Mouse (Mus musculus) heart, postnatal 10 days (tissue): Measurements from ENCODE around the gene Gm10354. TPM values are rescaled to one million over a fixed set of nuclear protein-coding genes. Genes with fewer than 3 reads are reported as not detected.
"Not testable (repeated sequence)": the region's sequence is repeated elsewhere in the genome, so short reads cannot be mapped to it uniquely, and the experiment has no call there.

Source experiments
- DNase-seq, 2 experiments: peaks; one replicate each; pipeline ENCODE4 v3.0.0; 2021
- intact Hi-C: fragments of 180-260 bp; cut with DNase I; formaldehyde crosslinking; loops from one replicate; pipeline ENCODE4 v1.15.1; 2025
- total RNA-seq, 2 experiments: library from RNA; stranded (reverse); gene quantifications; 2 replicates each; pipeline ENCODE4 v1.2.3; 2021

The Gm10354 gene
- total RNA-seq = not detected

DNA sequence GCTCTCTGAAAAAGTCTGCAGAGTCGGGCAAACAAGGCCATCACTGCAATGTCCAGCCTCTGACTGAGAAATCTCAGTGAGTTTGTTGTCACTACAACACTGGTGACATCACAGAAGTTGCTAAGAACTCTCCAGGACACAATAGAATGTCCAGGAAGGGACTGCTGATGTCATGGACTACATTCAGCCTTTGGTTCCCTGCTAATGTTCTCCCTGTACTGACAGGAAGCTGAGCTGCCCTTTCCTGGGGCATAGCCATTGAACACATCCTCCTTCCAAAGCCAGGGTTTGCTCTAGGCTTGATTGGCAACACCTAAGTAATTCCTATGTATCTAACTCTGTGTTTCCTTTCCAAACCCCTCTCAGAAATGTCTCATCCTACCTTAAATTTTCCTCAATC is at the start of gene Gm10354:
TSS of gene Gm10354 (minus strand) at position 101 of the 400 bp plus-strand sequence.
- intact Hi-C loops, DNase-seq: not testable (repeated sequence)

DNA sequence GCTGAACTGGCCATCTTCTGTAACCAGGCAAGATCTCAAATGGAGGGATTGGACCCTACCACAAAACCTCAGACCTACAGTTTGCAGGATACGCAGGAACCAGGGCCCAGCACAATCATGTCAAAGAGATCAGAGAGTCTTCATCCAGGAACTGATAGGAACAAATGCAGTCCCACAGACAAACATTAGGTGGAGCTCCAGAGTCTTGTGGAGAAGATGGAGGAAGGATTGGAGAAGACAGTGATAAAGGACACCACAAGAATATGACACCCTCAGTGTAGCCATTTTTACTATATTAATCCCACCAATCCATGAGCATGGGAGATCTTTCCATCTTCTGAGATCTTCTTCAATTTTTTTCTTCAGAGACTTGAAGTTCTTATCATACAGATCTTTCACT is 45.6 kb upstream of the Gm10354 start:
- DNase-seq, intact Hi-C loops: not testable (repeated sequence)

DNA sequence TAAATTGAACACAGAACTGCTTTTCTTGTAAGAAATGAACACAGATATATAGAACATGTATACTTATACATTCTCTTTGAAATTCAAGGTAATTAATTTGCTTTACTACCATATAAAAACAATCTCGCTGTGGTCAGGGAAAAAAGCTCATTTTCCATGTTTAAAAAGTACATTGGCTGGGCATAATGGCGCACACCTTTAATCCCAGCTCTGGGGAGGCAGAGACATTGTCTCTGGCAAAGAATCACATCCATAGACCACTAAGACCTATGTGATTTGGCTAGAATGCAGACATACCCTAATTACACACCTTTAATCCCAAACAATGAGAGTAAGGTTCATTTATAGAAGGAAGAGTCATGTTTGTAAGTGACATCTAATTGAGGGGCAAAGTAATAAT is 41.3 kb upstream of the Gm10354 start:
- intact Hi-C loops, DNase-seq: not testable (repeated sequence)

DNA sequence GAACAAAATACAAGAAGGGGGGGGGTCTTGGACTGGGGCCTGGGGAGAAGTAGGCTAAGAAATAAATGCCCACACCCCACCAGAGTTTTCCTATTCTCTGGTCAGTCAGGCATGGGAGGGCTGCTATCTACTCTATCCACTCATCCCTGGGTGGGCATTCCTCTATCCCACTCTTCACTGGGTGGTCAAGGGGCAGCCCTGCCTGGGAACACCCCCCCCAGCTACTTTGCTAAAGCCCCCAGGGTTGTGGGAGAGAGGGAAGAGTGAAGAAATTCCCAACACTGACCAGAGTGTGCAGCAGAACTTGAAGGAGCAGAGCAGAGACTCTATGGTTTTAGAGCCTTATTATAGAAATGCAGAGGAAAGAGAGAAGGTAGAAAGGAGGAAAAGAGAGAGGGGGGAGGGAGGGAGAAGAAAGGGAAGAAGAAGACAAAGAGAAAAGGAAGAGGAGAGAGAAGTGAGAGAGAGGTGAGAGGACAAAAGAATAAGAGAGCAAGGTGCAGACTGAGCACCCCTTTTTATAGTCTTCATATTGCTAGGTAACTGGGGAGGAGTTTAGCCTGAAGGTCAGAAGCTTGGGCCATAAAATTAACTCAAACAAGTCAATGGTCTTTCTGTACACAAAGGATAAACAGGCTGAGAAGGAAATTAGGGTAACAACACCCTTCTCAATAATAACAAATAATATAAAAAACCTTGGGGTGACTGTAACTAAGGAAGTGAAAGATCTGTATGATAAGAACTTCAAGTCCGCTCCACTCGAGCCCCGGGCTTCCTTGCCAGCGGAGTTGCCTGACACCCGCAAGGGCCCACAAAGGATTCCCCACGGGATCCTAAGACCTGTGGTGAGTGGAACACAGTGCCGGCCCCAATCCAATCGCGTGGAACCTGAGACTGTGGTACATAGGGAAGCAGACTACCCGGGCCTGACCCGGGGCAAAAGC is 32.2 kb upstream of the Gm10354 start:
- intact Hi-C loops, DNase-seq: not testable (repeated sequence)

- DNase-seq, intact Hi-C loops: not testable (repeated sequence)
Measured at GRCm38 (mm10) chr5:15006907-15007306, 28.2 kb upstream of the Gm10354 start.

GRCm38 (mm10) chr5:15006288-15006687 is 27.6 kb upstream of the Gm10354 start:
- intact Hi-C loops, DNase-seq: not testable (repeated sequence)

- DNase-seq, intact Hi-C loops: not testable (repeated sequence)
Measured at GRCm38 (mm10) chr5:15005584-15005983, 26.8 kb upstream of the Gm10354 start.

- intact Hi-C loops = not testable (repeated sequence)
Measured at GRCm38 (mm10) chr5:15004569-15005562, 26.1 kb upstream of the Gm10354 start.

GRCm38 (mm10) chr5:14998077-14998476 is 19.3 kb upstream of the Gm10354 start:
- DNase-seq, intact Hi-C loops: not testable (repeated sequence)

More at GRCm38 (mm10) chr5:15004569-15005562, 26.1 kb upstream of the Gm10354 start:
- DNase-seq = not testable (repeated sequence)

DNA sequence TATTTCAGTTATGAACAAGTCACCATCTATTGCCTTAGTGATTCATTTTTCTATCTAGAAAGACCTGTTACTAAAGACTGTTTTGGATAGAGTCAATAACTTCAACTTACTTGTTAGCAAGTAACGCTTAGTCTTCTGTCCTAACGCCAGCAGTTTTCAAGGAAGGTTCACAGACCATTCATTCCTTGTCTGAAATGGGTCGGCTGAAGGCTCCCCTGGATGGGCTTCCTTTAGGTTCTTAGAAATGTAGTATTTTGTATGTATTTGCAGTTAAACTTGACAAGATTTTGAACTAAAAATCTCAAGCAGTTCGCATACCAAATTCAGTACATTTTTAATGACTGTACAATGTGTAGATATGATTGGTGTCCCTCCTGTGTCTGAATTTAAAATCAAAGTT is 18.8 kb upstream of the Gm10354 start:
- intact Hi-C loops, DNase-seq: not testable (repeated sequence)

DNA sequence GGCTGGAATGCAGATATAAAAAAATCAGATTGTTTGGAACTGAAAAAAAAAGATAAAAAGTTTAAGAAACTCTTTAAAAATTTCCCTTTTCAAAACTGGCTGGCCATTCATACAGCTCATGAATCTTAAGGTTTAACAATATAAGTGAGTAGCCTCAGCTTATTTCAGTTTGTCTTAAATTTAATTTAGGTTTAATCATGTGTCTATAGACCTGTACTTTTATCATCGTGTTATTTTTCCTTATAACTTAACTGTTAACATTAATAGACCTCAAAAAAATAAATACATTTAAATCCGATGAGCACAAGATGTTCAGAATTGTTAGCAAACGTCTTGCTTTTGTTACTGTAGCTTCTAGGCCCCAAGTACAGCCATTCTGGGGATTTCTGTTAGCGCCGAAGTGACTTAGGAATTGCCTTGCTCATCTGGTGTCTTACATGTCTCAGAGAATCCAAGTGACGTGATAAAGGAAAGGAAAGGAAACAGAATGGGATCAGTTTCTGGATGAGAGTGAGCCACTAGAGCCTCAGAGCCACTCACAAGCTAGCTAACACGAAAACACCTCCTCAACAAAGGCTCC is 18.0 kb upstream of the Gm10354 start:
- DNase-seq, intact Hi-C loops: not testable (repeated sequence)

DNA sequence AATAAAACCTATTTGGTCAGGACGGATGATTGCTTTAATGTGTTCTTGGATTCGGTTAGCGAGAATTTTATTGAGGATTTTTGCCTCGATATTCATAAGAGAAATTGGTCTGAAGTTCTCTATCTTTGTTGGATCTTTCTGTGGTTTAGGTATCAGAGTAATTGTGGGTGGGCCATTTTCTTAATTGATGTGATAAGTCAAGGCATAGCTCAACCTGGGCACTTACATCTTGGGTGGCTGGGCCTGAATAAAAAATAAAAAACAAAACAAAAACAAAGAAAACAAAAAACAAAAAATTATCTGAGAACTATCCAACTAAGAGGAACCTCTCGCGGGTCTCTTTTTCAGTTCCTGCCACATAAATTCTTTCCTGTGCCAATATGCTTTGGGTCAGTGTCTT is 15.4 kb upstream of the Gm10354 start:
- DNase-seq, intact Hi-C loops: not testable (repeated sequence)

DNA sequence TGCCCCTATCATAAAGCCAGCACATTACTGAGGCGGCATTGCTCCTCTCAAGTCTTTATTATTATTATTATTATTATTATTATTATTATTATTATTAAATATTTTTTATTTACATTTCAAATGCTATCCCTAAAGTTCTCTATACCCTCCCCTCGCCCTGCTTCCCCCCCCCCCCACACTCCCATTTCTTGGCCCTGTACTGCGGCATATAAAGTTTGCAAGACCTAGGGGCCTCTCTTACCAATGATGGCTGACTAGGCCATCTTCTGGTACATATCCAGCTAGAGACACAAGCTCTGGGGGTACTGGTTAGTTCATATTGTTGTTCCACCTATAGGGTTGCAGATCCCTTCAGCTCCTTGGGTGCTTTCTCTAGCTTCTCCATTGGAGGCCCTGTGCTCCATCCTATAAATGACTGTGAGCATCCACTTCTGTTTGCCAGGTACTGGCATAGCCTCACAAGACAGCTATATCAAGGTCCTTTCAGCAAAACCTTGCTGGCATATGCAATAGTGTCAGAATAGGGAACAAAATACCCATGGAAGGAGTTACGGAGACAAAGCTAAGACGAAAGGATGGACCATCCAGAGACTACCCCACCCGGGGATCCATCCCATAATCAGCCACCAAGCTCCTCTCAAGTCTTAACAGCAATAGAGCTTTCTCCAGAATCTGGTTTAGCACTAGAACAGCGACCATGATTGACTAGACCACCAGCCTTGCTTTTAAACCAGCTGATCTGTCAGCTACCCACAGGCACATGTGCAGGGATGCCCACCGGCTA is 11.8 kb upstream of the Gm10354 start:
- intact Hi-C loops, DNase-seq: not testable (repeated sequence)

DNA sequence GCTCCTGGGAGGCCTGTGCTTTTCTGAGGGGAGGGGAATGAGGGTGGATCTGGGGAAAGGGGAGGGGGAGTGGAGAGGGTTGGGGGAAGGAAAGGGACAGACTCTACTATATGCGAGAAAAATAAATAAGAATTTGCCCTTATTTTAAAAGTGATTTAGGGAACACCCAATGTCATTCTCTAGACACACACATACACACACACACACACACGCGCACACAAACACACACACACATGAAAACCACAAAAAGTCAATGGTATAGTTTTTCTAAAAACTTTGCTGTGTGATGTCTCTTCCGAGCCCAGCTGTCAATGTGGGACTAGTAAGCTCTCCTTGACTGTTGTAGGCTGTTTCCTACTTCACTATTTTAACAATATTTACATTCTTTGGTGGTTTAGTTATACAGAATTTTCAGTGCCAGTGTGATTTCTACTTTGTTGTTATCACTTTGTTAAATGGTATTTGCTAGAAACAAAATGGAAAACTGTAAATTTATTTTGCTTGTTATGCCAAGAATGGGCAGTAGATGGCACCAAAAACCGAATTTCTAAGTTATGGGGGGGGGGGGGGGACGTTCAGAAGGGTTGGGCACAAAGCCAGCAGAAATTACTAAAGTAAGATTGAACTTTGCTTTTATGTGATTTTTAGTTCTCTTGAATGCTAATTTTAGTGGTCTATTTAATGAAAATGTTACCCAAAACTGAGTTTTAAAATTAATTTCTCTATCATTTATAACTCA is 8.1 kb upstream of the Gm10354 start:
- DNase-seq, intact Hi-C loops: not testable (repeated sequence)

DNA sequence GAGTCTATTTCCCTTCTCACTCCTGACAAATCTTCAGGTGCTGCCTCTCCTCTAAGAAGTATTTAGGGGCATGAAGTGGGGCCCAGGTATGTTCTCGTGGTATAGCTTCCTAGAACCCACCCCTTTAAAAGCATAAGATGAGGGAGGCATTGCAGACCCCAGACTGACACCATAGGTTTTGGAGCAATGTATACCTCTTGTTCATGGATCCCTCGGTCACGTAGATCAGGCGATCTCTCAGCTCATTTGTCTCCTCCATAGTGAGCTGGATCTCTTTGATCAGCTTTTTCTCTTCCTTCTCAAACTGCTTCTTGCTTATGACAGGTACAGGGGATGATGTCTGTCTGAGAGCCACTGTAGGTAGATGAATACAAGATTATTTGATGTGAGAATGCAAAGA is 1.4 kb downstream of the Gm10354 start:
- DNase-seq, intact Hi-C loops: not testable (repeated sequence)

DNA sequence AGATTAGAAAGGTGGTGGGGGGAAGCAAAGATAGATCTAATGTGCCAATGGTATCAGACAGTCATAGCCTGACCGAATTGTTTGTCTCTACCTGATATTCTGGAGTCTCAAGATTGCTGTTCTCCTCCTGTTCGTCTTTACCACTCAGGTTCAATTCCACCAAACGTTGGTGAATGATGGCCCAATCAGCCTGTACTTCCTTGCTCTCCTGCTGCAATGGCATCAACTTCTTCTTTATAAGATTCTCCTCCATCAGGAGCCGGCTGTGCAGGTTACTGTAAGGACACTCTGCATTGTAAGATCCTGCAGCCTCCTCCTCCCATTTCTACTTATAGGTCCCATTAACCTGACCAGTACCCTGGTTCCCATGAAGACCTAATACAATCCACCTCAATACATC is 3.4 kb downstream of the Gm10354 start:
- intact Hi-C loops, DNase-seq: not testable (repeated sequence)

GRCm38 (mm10) chr5:14972841-14973240 is 5.9 kb downstream of the Gm10354 start:
- intact Hi-C loops, DNase-seq: not testable (repeated sequence)

GRCm38 (mm10) chr5:14963821-14964220 is 14.9 kb downstream of the Gm10354 start:
- intact Hi-C loops = not testable (repeated sequence)

GRCm38 (mm10) chr5:14961502-14961901 is 17.2 kb downstream of the Gm10354 start:
- DNase-seq, intact Hi-C loops: not testable (repeated sequence)

More at GRCm38 (mm10) chr5:14963821-14964220, 14.9 kb downstream of the Gm10354 start:
- DNase-seq = not testable (repeated sequence)
